Mouse (Mus musculus) frontal cortex, adult (tissue): ENCODE measurements at regions not wholly inside any gene's neighbourhood (a gene's known extent, or its start where the extent isn't known, plus 50 kb on each side); places are given as distances from the start of the nearest gene placed in this dataset.

Source experiments
- ATAC-seq: cut with Nextera tagmentation; 2 replicates; pipeline ENCODE4 v1.9.2; 2017; ENCODE audit warnings: mild to moderate bottlenecking, moderate library complexity, mixed read lengths; ENCODE audit not compliant: low TSS enrichment

GRCm38 (mm10) chr16:5306588-5307248 is 50.9 kb upstream of the Eef2kmt start:
- peak; percentile 79 for ATAC-seq
